ENCODE assay signal across 22 mouse cellular contexts in the genomic region with DNA sequence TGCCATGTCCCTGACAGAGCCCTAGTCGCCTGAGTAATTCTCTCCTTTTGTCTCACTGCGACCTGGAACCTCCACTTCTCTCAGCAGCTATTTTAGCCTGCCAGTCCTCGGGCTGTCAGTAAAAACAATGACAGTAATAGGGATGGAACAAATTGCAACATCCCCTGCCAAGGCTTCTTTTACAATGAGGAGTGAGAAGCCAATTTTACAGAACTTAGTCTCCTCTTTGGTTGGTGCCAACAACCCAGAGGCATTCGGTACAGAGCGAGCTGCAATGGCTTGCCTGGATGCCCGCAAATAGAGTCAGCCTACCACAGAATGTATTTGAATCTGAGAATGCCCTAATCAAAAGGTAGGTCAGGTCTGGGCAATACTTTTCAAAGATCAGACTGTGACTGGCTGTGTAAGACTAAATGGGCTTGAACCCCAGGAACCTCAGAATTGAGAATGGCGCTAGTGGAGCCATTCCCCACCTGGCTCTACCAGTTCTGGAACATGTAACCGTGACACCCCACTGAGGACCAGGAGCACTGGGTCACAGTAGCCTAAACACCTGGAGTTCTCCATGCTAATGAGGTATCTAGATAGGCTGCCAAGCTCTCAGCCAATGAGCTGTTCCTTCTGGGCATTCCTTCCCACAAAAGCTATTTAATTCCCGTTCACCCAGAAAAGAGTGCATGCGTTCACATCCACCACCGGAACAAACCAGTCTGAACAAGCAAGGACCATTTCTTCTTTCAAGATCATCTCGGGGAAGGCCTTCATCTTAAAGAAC.
A peak's percentile ranks its signal among the peaks of the same experiment; 100 is the strongest.
DNase-seq lines count a peak whose midpoint lies in the region; ATAC-seq lines count a peak whose summit lies in the region.
"Had no signal": no experiment of that assay in that cellular context is flagged by ENCODE, and none has a peak within 500 bp of the region (broad histone marks: within the 10 kb centered on the region; RNA-seq: fewer than 3 reads in every experiment).

No protein-coding gene starts in this region.

- no peak overlapping the region for H3K9ac ChIP-seq in embryonic facial prominence, embryonic 14.5 days (ENCODE audit: low read depth, low read length)
- H3K9ac ChIP-seq: embryonic facial prominence, embryonic 12.5 days; limb, embryonic 13.5 days; liver, embryonic 13.5 days; lung, embryonic 14.5 days; neural tube, embryonic 13.5 days; stomach, embryonic 15.5 days had no signal

- WGBS in embryonic facial prominence, embryonic 14.5 days = 75% methylated on average over 12 of the region's 12 CpGs
- WGBS in embryonic facial prominence, embryonic 10.5 days = 79% methylated on average over 12 of the region's 12 CpGs

- intact Hi-C loops in left cerebral cortex, postnatal 4 days (cut with DNase I) = no loop called here
- intact Hi-C loops in left cerebral cortex, postnatal 10 days (cut with DNase I) = no loop called here

- H3K4me3 ChIP-seq in embryonic facial prominence, embryonic 14.5 days (ENCODE audit: low read depth, low read length) = no peak overlapping the region
- no peak overlapping the region for H3K4me3 ChIP-seq in embryonic facial prominence, embryonic 10.5 days
- H3K4me3 ChIP-seq: embryonic facial prominence, embryonic 12.5 days; heart, adult 2 months; limb, embryonic 13.5 days; liver, embryonic 13.5 days; neural tube, embryonic 13.5 days; stomach, embryonic 15.5 days had no signal

- no peak overlapping the region for H3K27ac ChIP-seq in embryonic facial prominence, embryonic 14.5 days (replicated peaks; ENCODE audit: low read depth, low read length)
- no peak overlapping the region for H3K27ac ChIP-seq in embryonic facial prominence, embryonic 10.5 days (replicated peaks)
- H3K27ac ChIP-seq: embryonic facial prominence, embryonic 12.5 days; heart, adult 2 months; limb, embryonic 13.5 days; liver, embryonic 13.5 days; macrophage; neural tube, embryonic 13.5 days; stomach, embryonic 15.5 days had no signal

- H3K4me2 ChIP-seq in embryonic facial prominence, embryonic 14.5 days (ENCODE audit: low read depth, low read length) = no peak overlapping the region
- H3K4me2 ChIP-seq: embryonic facial prominence, embryonic 12.5 days; limb, embryonic 13.5 days; liver, embryonic 13.5 days; lung, embryonic 14.5 days; midbrain, embryonic 11.5 days; neural tube, embryonic 13.5 days; stomach, embryonic 15.5 days had no signal

- DNase-seq in embryonic facial prominence, embryonic 14.5 days (ENCODE audit: low spot score) = peak; percentile 2
- no peak for DNase-seq in embryonic facial prominence, embryonic 10.5 days (ENCODE audit: low spot score)
- DNase-seq in left cerebral cortex, postnatal 4 days = peak; percentile 3
- no peak for DNase-seq in left cerebral cortex, postnatal 10 days (ENCODE audit: extremely low spot score in 1 of 2, low spot score in 2 of 2)
- DNase-seq in layer of hippocampus, adult 18-20 months (ENCODE audit: low spot score in 2 of 2) = peak; percentile 40 to 66
- peak; percentile 31 to 44 for DNase-seq in layer of hippocampus, postnatal 36 days
- no peak for DNase-seq in kidney, postnatal 10 days
- DNase-seq: adrenal gland, postnatal 36 days; cerebellum, adult 8-10 months; gastrocnemius, postnatal 10 days; heart, adult 2 months; kidney, adult 2 months; kidney, postnatal 36 days; liver, embryonic 13.5 days; lung, embryonic 14.5 days had no signal

- no peaks in the 10 kb centered on the region for H3K36me3 ChIP-seq in embryonic facial prominence, embryonic 14.5 days (ENCODE audit: control insufficient read depth, insufficient read depth, low read length)
- H3K36me3 ChIP-seq in embryonic facial prominence, embryonic 10.5 days (replicated peaks) = no peaks in the 10 kb centered on the region
- H3K36me3 ChIP-seq: embryonic facial prominence, embryonic 12.5 days; limb, embryonic 13.5 days; liver, embryonic 13.5 days; neural tube, embryonic 13.5 days; stomach, embryonic 15.5 days had no signal

- no peak for ATAC-seq in embryonic facial prominence, embryonic 14.5 days (ENCODE audit: low read depth)
- ATAC-seq in megakaryocyte progenitor cell, adult 5-6 weeks (replicated peaks; ENCODE audit: poor library complexity) = no peak

- H3K27me3 ChIP-seq in embryonic facial prominence, embryonic 14.5 days (replicated peaks; ENCODE audit: control insufficient read depth, insufficient read depth, low read length) = no peaks in the 10 kb centered on the region
- no peaks in the 10 kb centered on the region for H3K27me3 ChIP-seq in embryonic facial prominence, embryonic 10.5 days (replicated peaks; ENCODE audit: low read depth, poor library complexity, severe bottlenecking)
- H3K27me3 ChIP-seq: embryonic facial prominence, embryonic 12.5 days; limb, embryonic 13.5 days; liver, embryonic 13.5 days; neural tube, embryonic 13.5 days; stomach, embryonic 15.5 days had no signal

- H3K4me1 ChIP-seq in embryonic facial prominence, embryonic 14.5 days (ENCODE audit: control insufficient read depth, insufficient read depth, low read length) = no peaks in the 10 kb centered on the region
- no peaks in the 10 kb centered on the region; the same call in 1 of the 2 replicates for H3K4me1 ChIP-seq in embryonic facial prominence, embryonic 10.5 days
- H3K4me1 ChIP-seq: embryonic facial prominence, embryonic 12.5 days; limb, embryonic 13.5 days; liver, embryonic 13.5 days; stomach, embryonic 15.5 days had no signal

- no peaks in the 10 kb centered on the region for H3K9me3 ChIP-seq in embryonic facial prominence, embryonic 14.5 days (ENCODE audit: control insufficient read depth, low read length)
- no peaks in the 10 kb centered on the region for H3K9me3 ChIP-seq in embryonic facial prominence, embryonic 10.5 days
- H3K9me3 ChIP-seq: embryonic facial prominence, embryonic 12.5 days; neural tube, embryonic 13.5 days; stomach, embryonic 15.5 days had no signal

Comparison
In these comparisons a context has a peak if more than half of its experiments do, and no peak if none do; other contexts are left out.
1. DNase-seq: peak in embryonic facial prominence, embryonic 14.5 days (single experiment), left cerebral cortex, postnatal 4 days (single experiment), layer of hippocampus, adult 18-20 months (2 of 2) and layer of hippocampus, postnatal 36 days (2 of 2); none in embryonic facial prominence, embryonic 10.5 days (single experiment), left cerebral cortex, postnatal 10 days (0 of 2) and kidney, postnatal 10 days (single experiment).